Mouse (Mus musculus): ENCODE results near the gene Elp5.
A peak's percentile ranks its signal among the peaks of the same experiment; 100 is the strongest.
"Not testable (repeated sequence)": the region's sequence is repeated elsewhere in the genome, so short reads cannot be mapped to it uniquely, and the experiment has no call there.

Elp5 gene

GRCm38 (mm10) chr11:69982225-69982624, at the start of gene Elp5:
Gene Elp5, minus strand, starts transcription at chr11:69982517.
- no peak for DNase-seq (ENCODE audit: low spot score in 2 of 2)

- DNase-seq (ENCODE audit: low spot score in 2 of 2), result no peak
Measured at GRCm38 (mm10) chr11:70031321-70031670, 49.0 kb upstream of the Elp5 start.

- no peak for DNase-seq (ENCODE audit: low spot score in 2 of 2)
Measured at GRCm38 (mm10) chr11:70030651-70031320, 48.5 kb upstream of the Elp5 start.

GRCm38 (mm10) chr11:70029829-70030550, 47.7 kb upstream of the Elp5 start:
- DNase-seq (ENCODE audit: low spot score in 2 of 2), result no peak

GRCm38 (mm10) chr11:70029130-70029801, 46.9 kb upstream of the Elp5 start:
- DNase-seq (ENCODE audit: low spot score in 2 of 2), result peak in 1 of 2 experiments; percentile 75

GRCm38 (mm10) chr11:70028401-70029129, 46.2 kb upstream of the Elp5 start:
- DNase-seq (ENCODE audit: low spot score in 2 of 2), result no peak

- no peak for DNase-seq (ENCODE audit: low spot score in 2 of 2)
Measured at GRCm38 (mm10) chr11:70027397-70027796, 45.1 kb upstream of the Elp5 start.

- DNase-seq (ENCODE audit: low spot score in 2 of 2), result no peak
Measured at GRCm38 (mm10) chr11:70026689-70027088, 44.4 kb upstream of the Elp5 start.

- DNase-seq (ENCODE audit: low spot score in 2 of 2), result no peak
Measured at GRCm38 (mm10) chr11:70024151-70024514, 41.8 kb upstream of the Elp5 start.

- no peak for DNase-seq (ENCODE audit: low spot score in 2 of 2)
Measured at GRCm38 (mm10) chr11:70023481-70024150, 41.3 kb upstream of the Elp5 start.

GRCm38 (mm10) chr11:70021264-70022132, 39.2 kb upstream of the Elp5 start:
- peak; percentile 82 to 97 for DNase-seq (ENCODE audit: low spot score in 2 of 2)

- DNase-seq (ENCODE audit: low spot score in 2 of 2), result peak; percentile 53 to 71
Measured at GRCm38 (mm10) chr11:70020731-70021263, 38.5 kb upstream of the Elp5 start.

- DNase-seq (ENCODE audit: low spot score in 2 of 2), result no peak
Measured at GRCm38 (mm10) chr11:70020022-70020631, 37.8 kb upstream of the Elp5 start.

GRCm38 (mm10) chr11:70019495-70020021, 37.2 kb upstream of the Elp5 start:
- DNase-seq (ENCODE audit: low spot score in 2 of 2), result no peak

GRCm38 (mm10) chr11:70018131-70018990, 36.0 kb upstream of the Elp5 start:
- DNase-seq (ENCODE audit: low spot score in 2 of 2), result no peak

GRCm38 (mm10) chr11:70017199-70017767, 35.0 kb upstream of the Elp5 start:
- DNase-seq (ENCODE audit: low spot score in 2 of 2), result no peak

GRCm38 (mm10) chr11:70016669-70017068, 34.4 kb upstream of the Elp5 start, which contains the start of gene Dlg4:
Gene Dlg4, plus strand, starts transcription at chr11:70016942.
- DNase-seq (ENCODE audit: low spot score in 2 of 2), result no peak

- DNase-seq (ENCODE audit: low spot score in 2 of 2), result not testable (repeated sequence)
Measured at GRCm38 (mm10) chr11:70016177-70016576, 33.9 kb upstream of the Elp5 start.

All from spleen, postnatal 10 days (tissue).